Mouse (Mus musculus): ENCODE data around the gene Vmn1r26. TPM values are rescaled to one million over a fixed set of nuclear protein-coding genes. Genes with fewer than 3 reads are reported as not detected.
"Not testable (repeated sequence)": the region's sequence is repeated elsewhere in the genome, so short reads cannot be mapped to it uniquely, and the experiment has no call there.

The Vmn1r26 gene
- polyA plus RNA-seq (2015; fragmentation: Nextera tagmentation; extraction: Ambion mirVana) = not detected in 2 replicates

- H3K4me2 ChIP-seq (ENCODE audit: low read length) = no peak within 1 kb of the TSS
- H3K36me3 ChIP-seq (ENCODE audit: control insufficient read depth, insufficient read depth) = no peaks in the 10 kb centered on the region
- no peaks in the 10 kb centered on the region for H3K4me1 ChIP-seq (replicated peaks; ENCODE audit: control insufficient read depth, insufficient read depth, low read length)
- no peaks in the 10 kb centered on the region for H3K27me3 ChIP-seq (replicated peaks; ENCODE audit: control insufficient read depth, insufficient read depth, low read length)
- no peak within 1 kb of the TSS for H3K4me3 ChIP-seq (replicated peaks; ENCODE audit: low read length)
- no peak within 1 kb of the TSS for H3K9ac ChIP-seq (replicated peaks; ENCODE audit: low read depth, low read length)
- H3K27ac ChIP-seq (ENCODE audit: low read length) = no peak within 1 kb of the TSS
- 92% methylated on average over 1 of the region's 1 CpGs for WGBS
- no peaks in the 10 kb centered on the region for H3K9me3 ChIP-seq (ENCODE audit: control insufficient read depth, low read length)
- ATAC-seq = no peak
These were observed at the start of gene Vmn1r26 for GRCm38 (mm10) chr6:58015059-58015458. Gene Vmn1r26, minus strand, starts transcription at chr6:58015159.

GRCm38 (mm10) chr6:58044025-58044424 lies 29.1 kb upstream of the Vmn1r26 start:
- Histone ChIP-seq H3K9ac (replicated peaks; ENCODE audit: low read depth, low read length) (no peak overlapping the region), H3K4me1 (replicated peaks; ENCODE audit: control insufficient read depth, insufficient read depth, low read length) (no peaks in the 10 kb centered on the region), H3K27ac (ENCODE audit: low read length) (no peak overlapping the region), H3K4me2 (ENCODE audit: low read length) (no peak overlapping the region), H3K27me3 (replicated peaks; ENCODE audit: control insufficient read depth, insufficient read depth, low read length) (no peaks in the 10 kb centered on the region), H3K36me3 (ENCODE audit: control insufficient read depth, insufficient read depth) (no peaks in the 10 kb centered on the region), H3K4me3 (replicated peaks; ENCODE audit: low read length) (no peak overlapping the region), H3K9me3 (ENCODE audit: control insufficient read depth, low read length) (no peaks in the 10 kb centered on the region)
- ATAC-seq = no peak

- not testable (repeated sequence) for ATAC-seq; H3K36me3 ChIP-seq (ENCODE audit: control insufficient read depth, insufficient read depth); H3K4me2 ChIP-seq (ENCODE audit: low read length); H3K9ac ChIP-seq (replicated peaks; ENCODE audit: low read depth, low read length); H3K4me3 ChIP-seq (replicated peaks; ENCODE audit: low read length); H3K27me3 ChIP-seq (replicated peaks; ENCODE audit: control insufficient read depth, insufficient read depth, low read length); H3K27ac ChIP-seq (ENCODE audit: low read length); H3K4me1 ChIP-seq (replicated peaks; ENCODE audit: control insufficient read depth, insufficient read depth, low read length); H3K9me3 ChIP-seq (ENCODE audit: control insufficient read depth, low read length)
- WGBS = 89% methylated on average over 21 of the region's 21 CpGs
These were observed 2.5 kb upstream of the Vmn1r26 start for GRCm38 (mm10) chr6:58017478-58017877.

GRCm38 (mm10) chr6:57980710-57981109 lies 34.2 kb downstream of the Vmn1r26 start, which contains the start of gene Vmn1r25:
Gene Vmn1r25, minus strand, starts transcription at chr6:57980810.
- no peak within 1 kb of the TSS for H3K9ac ChIP-seq (replicated peaks; ENCODE audit: low read depth, low read length)
- no peaks in the 10 kb centered on the region for H3K27me3 ChIP-seq (replicated peaks; ENCODE audit: control insufficient read depth, insufficient read depth, low read length)
- H3K4me2 ChIP-seq (ENCODE audit: low read length) = no peak within 1 kb of the TSS
- 65% methylated on average over 3 of the region's 3 CpGs for WGBS
- no peaks in the 10 kb centered on the region for H3K36me3 ChIP-seq (ENCODE audit: control insufficient read depth, insufficient read depth)
- no peaks in the 10 kb centered on the region for H3K4me1 ChIP-seq (replicated peaks; ENCODE audit: control insufficient read depth, insufficient read depth, low read length)
- H3K27ac ChIP-seq (ENCODE audit: low read length) = no peak within 1 kb of the TSS
- no peaks in the 10 kb centered on the region for H3K9me3 ChIP-seq (ENCODE audit: control insufficient read depth, low read length)
- no peak within 1 kb of the TSS for H3K4me3 ChIP-seq (replicated peaks; ENCODE audit: low read length)
- ATAC-seq = no peak

GRCm38 (mm10) chr6:57961403-57961802 lies 53.6 kb downstream of the Vmn1r26 start, which contains the start of gene Vmn1r24:
Gene Vmn1r24, minus strand, starts transcription at chr6:57961503.
- not testable (repeated sequence) for H3K27me3 ChIP-seq (replicated peaks; ENCODE audit: control insufficient read depth, insufficient read depth, low read length); H3K27ac ChIP-seq (ENCODE audit: low read length); H3K9me3 ChIP-seq (ENCODE audit: control insufficient read depth, low read length); H3K4me3 ChIP-seq (replicated peaks; ENCODE audit: low read length); H3K4me2 ChIP-seq (ENCODE audit: low read length); H3K36me3 ChIP-seq (ENCODE audit: control insufficient read depth, insufficient read depth); ATAC-seq; H3K9ac ChIP-seq (replicated peaks; ENCODE audit: low read depth, low read length); H3K4me1 ChIP-seq (replicated peaks; ENCODE audit: control insufficient read depth, insufficient read depth, low read length)
- 81% methylated on average over 1 of the region's 1 CpGs for WGBS

Other genes starting within 250 kb of the Vmn1r26 start
- 186 and 203 TPM in 2 replicates for gene Vopp1, start 190.0 kb downstream of the Vmn1r26 start, polyA plus RNA-seq (2015; fragmentation: Nextera tagmentation; extraction: Ambion mirVana)
- gene Vmn1r21, start 164.8 kb downstream of the Vmn1r26 start, polyA plus RNA-seq (2015; fragmentation: Nextera tagmentation; extraction: Ambion mirVana) = not detected in 2 replicates
- gene Vmn1r22, start 107.1 kb downstream of the Vmn1r26 start, polyA plus RNA-seq (2015; fragmentation: Nextera tagmentation; extraction: Ambion mirVana) = not detected in 2 replicates
- gene Vmn1r23, start 88.3 kb downstream of the Vmn1r26 start, polyA plus RNA-seq (2015; fragmentation: Nextera tagmentation; extraction: Ambion mirVana) = not detected in 2 replicates
- not detected in 2 replicates for gene Vmn1r24, start 53.7 kb downstream of the Vmn1r26 start, polyA plus RNA-seq (2015; fragmentation: Nextera tagmentation; extraction: Ambion mirVana)
- gene Vmn1r25, start 34.3 kb downstream of the Vmn1r26 start, polyA plus RNA-seq (2015; fragmentation: Nextera tagmentation; extraction: Ambion mirVana) = not detected in 2 replicates
- not detected in 2 replicates for gene Vmn1r27, start 203.7 kb upstream of the Vmn1r26 start, polyA plus RNA-seq (2015; fragmentation: Nextera tagmentation; extraction: Ambion mirVana)
- gene Vmn1r28, start 246.9 kb upstream of the Vmn1r26 start, polyA plus RNA-seq (2015; fragmentation: Nextera tagmentation; extraction: Ambion mirVana) = not detected in 2 replicates

All from forebrain, embryonic 16.5 days (tissue).